Mouse (Mus musculus) hindbrain, postnatal 0 days (tissue): Measurements from ENCODE around the gene Slc24a3. TPM values are rescaled to one million over a fixed set of nuclear protein-coding genes. Genes with fewer than 3 reads are reported as not detected.

Experiments used
- ATAC-seq: fragments of 200-750 bp; cut with Nextera tagmentation; 2 replicates; pipeline ENCODE4 v1.8.0; 2017; ENCODE audit warnings: mild to moderate bottlenecking, moderate TSS enrichment, moderate library complexity
- DNase-seq: peaks from one replicate; pipeline ENCODE4 v3.0.0-alpha.2; 2015; ENCODE audit warnings: low spot score
- H3K27ac ChIP-seq: fragments of 300-500 bp; sonication (generic); 2 replicates; pipeline ENCODE4 v1.5.1; 2014; ENCODE audit warnings: mild to moderate bottlenecking
- H3K27me3 ChIP-seq: fragments of 300-500 bp; sonication (generic); 2 replicates; pipeline ENCODE4 v1.6.1; 2014; ENCODE audit warnings: low read length, mixed read lengths; ENCODE audit not compliant: insufficient read depth
- H3K36me3 ChIP-seq: fragments of 300-500 bp; sonication (generic); 2 replicates; pipeline ENCODE4 v1.6.1; 2014; ENCODE audit warnings: low read length, mixed read lengths; ENCODE audit not compliant: insufficient read depth
- H3K4me1 ChIP-seq: fragments of 300-500 bp; sonication (generic); 2 replicates; pipeline ENCODE4 v1.6.1; 2014; ENCODE audit warnings: antibody characterized with exemption, low read length, mixed read lengths; ENCODE audit not compliant: insufficient read depth
- H3K4me2 ChIP-seq: fragments of 300-500 bp; sonication (generic); 2 replicates; pipeline ENCODE4 v1.6.1; 2014; ENCODE audit warnings: low read depth, mild to moderate bottlenecking, low read length, moderate library complexity, mixed read lengths
- H3K4me3 ChIP-seq: fragments of 300-500 bp; sonication (generic); 2 replicates; pipeline ENCODE4 v1.5.1; 2014; ENCODE audit warnings: low read length
- H3K9ac ChIP-seq: fragments of 300-500 bp; sonication (generic); replicated peaks from 2 replicates; pipeline ENCODE4 v1.6.1; 2014; ENCODE audit warnings: mild to moderate bottlenecking, low read length, moderate library complexity, mixed read lengths
- H3K9me3 ChIP-seq: fragments of 300-500 bp; sonication (generic); 2 replicates; pipeline ENCODE4 v1.6.1; 2016; ENCODE audit warnings: low read length, mixed read lengths
- CTCF ChIP-seq: IDR thresholded peaks from 2 replicates; pipeline ENCODE4 v1.5.1; 2016; ENCODE audit warnings: antibody characterized with exemption, control low read depth, low read depth
- WGBS: fragments of 180-500 bp; shearing (Covaris S2); extraction: QIAGEN DNeasy Blood & Tissue Kit; methylation state at CpG from one replicate; pipeline ENCODE4 v1.1.7; 2014; 5-methylcytosine and 5-hydroxymethylcytosine counted together
- polyA plus RNA-seq: library from polyadenylated mRNA; unstranded; fragments of >200 nt; fragmentation: Nextera tagmentation; extraction: Ambion mirVana; gene quantifications from 2 replicates; pipeline ENCODE4 v1.2.1, GENCODE M21; 2015
- total RNA-seq: library from RNA; depleted of rRNA; stranded (reverse); fragments of >200 nt; gene quantifications from 2 replicates; pipeline ENCODE4 v1.2.3, GENCODE M21; 2014

Slc24a3 gene
- total and polyA plus RNA-seq, 2 experiments from 2014 or later: 28.5 to 63.3 TPM

- 87% methylated on average over 4 of the region's 4 CpGs for WGBS
- no peak for ATAC-seq
- no peaks in the 10 kb centered on the region for H3K9me3 ChIP-seq
These were observed 29.5 kb downstream of the Slc24a3 start for GRCm38 (mm10) chr2:145197076-145197475.

GRCm38 (mm10) chr2:145213587-145213986 is 46.0 kb downstream of the Slc24a3 start:
- no peak for ATAC-seq
- Histone ChIP-seq H3K4me2 (no peak overlapping the region), H3K27me3 (no peaks in the 10 kb centered on the region), H3K4me3 (no peak overlapping the region), H3K27ac (no peak overlapping the region), H3K36me3 (no peaks in the 10 kb centered on the region), H3K9ac (no peak overlapping the region), H3K4me1 (no peaks in the 10 kb centered on the region), H3K9me3 (no peaks in the 10 kb centered on the region)
- no peak for DNase-seq
- WGBS: 97% methylated on average over 11 of the region's 11 CpGs
- TF ChIP-seq CTCF: no peak

More at GRCm38 (mm10) chr2:145197076-145197475, 29.5 kb downstream of the Slc24a3 start:
- no peak for TF ChIP-seq CTCF
- H3K36me3 ChIP-seq: no peaks in the 10 kb centered on the region
- no peak overlapping the region for H3K4me2 ChIP-seq
- H3K4me3 ChIP-seq: no peak overlapping the region
- no peak overlapping the region for H3K27ac ChIP-seq
- H3K27me3 ChIP-seq: no peaks in the 10 kb centered on the region
- no peak for DNase-seq
- 0 out of 2 replicates have a peak, but pooled peaks cover 3% of the 10 kb centered on the region for H3K4me1 ChIP-seq
- no peak overlapping the region for H3K9ac ChIP-seq

DNA sequence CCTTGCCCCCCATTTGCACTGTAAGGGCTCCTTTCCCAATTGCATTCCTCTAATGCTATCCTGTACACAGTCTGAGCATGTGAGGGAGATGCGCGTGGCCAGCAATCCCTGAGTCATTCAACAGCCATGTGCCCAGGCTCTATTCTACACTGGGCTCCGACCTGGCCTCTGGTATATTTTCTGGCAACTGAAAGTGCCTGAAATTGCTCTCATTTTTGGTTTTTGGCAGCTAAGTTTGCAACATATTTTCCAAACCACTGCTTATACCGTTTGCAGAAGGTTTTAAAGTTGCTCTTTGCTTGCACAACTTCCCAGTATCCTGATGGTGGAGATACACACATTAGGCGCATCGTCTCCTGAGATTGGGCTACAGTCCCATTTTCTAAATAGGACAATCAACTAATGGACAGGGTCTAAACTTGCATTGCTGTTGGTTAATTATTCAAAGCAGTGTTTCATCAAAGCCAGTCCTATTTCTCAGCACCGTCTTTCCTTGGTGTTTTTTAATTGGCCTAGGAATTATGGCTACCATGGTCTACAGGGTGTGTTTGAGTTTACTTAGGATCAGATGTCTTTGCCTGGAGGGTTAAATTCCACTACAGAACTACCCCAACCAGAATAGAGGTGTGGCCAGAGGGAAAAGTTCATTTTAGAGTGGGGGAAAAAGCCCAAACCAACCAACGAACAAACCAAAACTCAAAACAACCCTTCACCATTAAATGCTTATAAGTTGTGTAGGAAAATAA is 46.7 kb downstream of the Slc24a3 start:
- Histone ChIP-seq H3K4me3 (no peak overlapping the region), H3K4me1 (no peaks in the 10 kb centered on the region), H3K9ac (no peak overlapping the region), H3K36me3 (no peaks in the 10 kb centered on the region), H3K9me3 (no peaks in the 10 kb centered on the region), H3K27ac (no peak overlapping the region), H3K27me3 (no peaks in the 10 kb centered on the region), H3K4me2 (no peak overlapping the region)
- 87% methylated on average over 8 of the region's 8 CpGs for WGBS
- no peak for DNase-seq
- no peak for ATAC-seq
- TF ChIP-seq CTCF: no peak

DNA sequence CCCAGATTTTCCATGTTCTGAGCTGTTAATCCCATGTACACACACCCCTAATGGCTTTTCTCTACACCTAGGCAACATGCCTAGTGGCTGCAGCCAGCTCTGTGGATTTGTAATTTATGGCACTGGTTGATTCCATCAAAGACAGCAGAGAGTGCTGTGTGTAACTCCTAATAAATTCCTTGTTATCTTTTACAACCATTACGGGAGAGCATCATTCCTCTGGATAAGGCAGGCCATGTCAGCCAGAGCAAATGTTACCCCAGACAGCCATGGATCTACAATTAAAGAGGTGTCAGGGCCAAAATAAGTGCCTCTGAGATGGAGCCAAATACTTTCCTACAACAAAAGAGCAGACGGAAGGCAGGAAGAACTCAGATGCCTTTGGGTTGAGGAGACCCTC is 49.0 kb downstream of the Slc24a3 start:
- no peaks in the 10 kb centered on the region for H3K27me3 ChIP-seq
- H3K4me3 ChIP-seq: no peak overlapping the region
- DNase-seq: no peak
- H3K9ac ChIP-seq: no peak overlapping the region
- no peak overlapping the region for H3K27ac ChIP-seq
- H3K4me2 ChIP-seq: no peak overlapping the region
- no peaks in the 10 kb centered on the region for H3K36me3 ChIP-seq
- no peak for ATAC-seq
- TF ChIP-seq CTCF: no peak
- WGBS: 75% methylated on average over 2 of the region's 2 CpGs
- H3K4me1 ChIP-seq: no peaks in the 10 kb centered on the region
- no peaks in the 10 kb centered on the region for H3K9me3 ChIP-seq

GRCm38 (mm10) chr2:145217422-145217821 is 49.9 kb downstream of the Slc24a3 start:
- no peak for TF ChIP-seq CTCF
- Histone ChIP-seq H3K27ac (no peak overlapping the region), H3K27me3 (no peaks in the 10 kb centered on the region), H3K4me2 (no peak overlapping the region), H3K4me1 (no peaks in the 10 kb centered on the region), H3K9me3 (no peaks in the 10 kb centered on the region), H3K4me3 (no peak overlapping the region), H3K36me3 (no peaks in the 10 kb centered on the region), H3K9ac (no peak overlapping the region)
- 96% methylated on average over 2 of the region's 2 CpGs for WGBS
- DNase-seq (no peak), ATAC-seq (no peak)

DNA sequence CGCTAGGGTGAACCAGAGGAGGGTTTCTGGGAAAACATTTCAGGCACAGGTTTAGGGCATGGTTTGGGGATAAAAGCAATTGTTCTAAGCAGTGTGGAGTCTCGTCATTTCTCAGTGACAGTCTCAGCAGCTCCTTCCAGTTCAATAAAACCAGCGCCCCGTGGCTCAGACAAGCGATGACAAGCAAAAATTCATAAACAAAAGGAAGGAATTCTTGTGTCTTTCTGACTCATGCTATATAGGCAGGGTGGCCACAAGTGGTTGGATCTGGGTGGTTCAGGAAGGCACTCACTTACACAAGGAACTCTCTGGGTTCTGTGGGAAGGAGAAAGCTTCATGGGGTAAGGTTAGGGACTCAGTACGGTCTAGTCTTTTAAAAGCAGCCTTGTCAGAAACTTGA is 51.7 kb downstream of the Slc24a3 start:
- no peak overlapping the region for H3K27ac ChIP-seq
- no peak for ATAC-seq
- no peaks in the 10 kb centered on the region for H3K9me3 ChIP-seq
- H3K4me3 ChIP-seq: no peak overlapping the region
- no peak overlapping the region for H3K4me2 ChIP-seq
- WGBS: 69% methylated on average over 6 of the region's 6 CpGs
- no peak for TF ChIP-seq CTCF
- no peaks in the 10 kb centered on the region for H3K4me1 ChIP-seq
- H3K9ac ChIP-seq: no peak overlapping the region
- no peaks in the 10 kb centered on the region for H3K36me3 ChIP-seq
- no peak for DNase-seq
- no peaks in the 10 kb centered on the region for H3K27me3 ChIP-seq

- Histone ChIP-seq H3K4me1 (no peaks in the 10 kb centered on the region), H3K9me3 (no peaks in the 10 kb centered on the region), H3K4me3 (no peak overlapping the region), H3K4me2 (no peak overlapping the region), H3K36me3 (no peaks in the 10 kb centered on the region), H3K27me3 (no peaks in the 10 kb centered on the region), H3K9ac (no peak overlapping the region), H3K27ac (no peak overlapping the region)
- WGBS: 92% methylated on average over 4 of the region's 4 CpGs
- TF ChIP-seq CTCF: no peak
- DNase-seq: no peak
- no peak for ATAC-seq
These were observed 56.1 kb downstream of the Slc24a3 start for GRCm38 (mm10) chr2:145223646-145224045.
